Mouse (Mus musculus) limb, embryonic 12.5 days (tissue): ENCODE measurements around the gene Dync1i1. TPM values are rescaled to one million over a fixed set of nuclear protein-coding genes. Genes with fewer than 3 reads are reported as not detected.

Experiments used
- ATAC-seq: fragments of 200-750 bp; cut with Nextera tagmentation; 2 replicates; pipeline ENCODE4 v1.8.0; 2017; ENCODE audit warnings: low read depth, moderate TSS enrichment; ENCODE audit not compliant: insufficient number of reproducible peaks, insufficient read depth, low FRiP score, low TSS enrichment
- H3K27ac ChIP-seq: fragments of 300-500 bp; sonication (generic); 2 replicates; pipeline ENCODE4 v1.5.1; 2016; ENCODE audit warnings: mild to moderate bottlenecking, moderate library complexity
- H3K27me3 ChIP-seq: fragments of 300-500 bp; sonication (generic); 2 replicates; pipeline ENCODE4 v1.6.1; 2016; ENCODE audit warnings: mild to moderate bottlenecking, moderate library complexity
- H3K36me3 ChIP-seq: fragments of 300-500 bp; sonication (generic); 2 replicates; pipeline ENCODE4 v1.6.1; 2016; ENCODE audit warnings: mild to moderate bottlenecking, moderate library complexity
- H3K4me1 ChIP-seq: fragments of 300-500 bp; sonication (generic); replicated peaks from 2 replicates; pipeline ENCODE4 v1.6.1; 2016
- H3K4me2 ChIP-seq: fragments of 300-500 bp; sonication (generic); 2 replicates; pipeline ENCODE4 v1.6.1; 2016; ENCODE audit warnings: mild to moderate bottlenecking, moderate library complexity
- H3K4me3 ChIP-seq: fragments of 300-500 bp; sonication (generic); replicated peaks from 2 replicates; pipeline ENCODE4 v1.5.1; 2016; ENCODE audit warnings: mild to moderate bottlenecking
- H3K9ac ChIP-seq: fragments of 300-500 bp; sonication (generic); replicated peaks from 2 replicates; pipeline ENCODE4 v1.6.1; 2016; ENCODE audit warnings: mild to moderate bottlenecking, moderate library complexity
- H3K9me3 ChIP-seq: fragments of 300-500 bp; sonication (generic); 2 replicates; pipeline ENCODE4 v1.6.1; 2016; ENCODE audit warnings: mild to moderate bottlenecking, moderate library complexity
- WGBS: fragments of 180-500 bp; shearing (Covaris S2); methylation state at CpG from one replicate; pipeline ENCODE4 v1.1.7; 2016; 5-methylcytosine and 5-hydroxymethylcytosine counted together
- polyA plus RNA-seq: library from polyadenylated mRNA; unstranded; fragments of >200 nt; fragmentation: Nextera tagmentation; extraction: Ambion mirVana; gene quantifications from 2 replicates; pipeline ENCODE4 v1.2.1, GENCODE M21; 2016

Dync1i1 gene
- polyA plus RNA-seq, 1 experiment from 2014 or later, result 10.9 TPM

DNA sequence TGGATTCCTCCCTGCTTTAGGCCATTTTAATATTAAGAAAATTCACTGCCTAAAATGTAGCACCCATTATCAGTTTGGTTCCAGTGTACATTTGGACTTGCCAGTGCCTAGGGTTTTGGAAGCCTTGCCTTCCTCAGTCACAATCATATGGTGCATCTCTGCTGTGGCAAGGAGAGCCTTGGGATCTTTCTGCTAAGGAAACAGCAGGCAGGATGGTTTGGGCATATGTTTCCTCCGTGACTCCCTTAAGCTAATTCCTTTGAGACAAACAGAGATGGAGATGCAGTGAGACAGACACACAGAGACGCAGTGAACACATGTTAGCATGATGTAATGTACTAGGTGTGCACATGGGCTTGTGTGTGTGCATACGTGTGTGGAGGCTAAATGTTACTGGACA, 7.8 kb downstream of the Dync1i1 start:
- no peaks in the 10 kb centered on the region for H3K4me1 ChIP-seq
- no peak overlapping the region for H3K27ac ChIP-seq
- no peaks in the 10 kb centered on the region for H3K9me3 ChIP-seq
- H3K27me3 ChIP-seq, result no peaks in the 10 kb centered on the region
- no peak overlapping the region for H3K4me3 ChIP-seq
- 81% methylated on average over 3 of the region's 3 CpGs for WGBS
- no peak for ATAC-seq
- H3K36me3 ChIP-seq, result no peaks in the 10 kb centered on the region
- no peak overlapping the region for H3K4me2 ChIP-seq
- no peak overlapping the region for H3K9ac ChIP-seq

DNA sequence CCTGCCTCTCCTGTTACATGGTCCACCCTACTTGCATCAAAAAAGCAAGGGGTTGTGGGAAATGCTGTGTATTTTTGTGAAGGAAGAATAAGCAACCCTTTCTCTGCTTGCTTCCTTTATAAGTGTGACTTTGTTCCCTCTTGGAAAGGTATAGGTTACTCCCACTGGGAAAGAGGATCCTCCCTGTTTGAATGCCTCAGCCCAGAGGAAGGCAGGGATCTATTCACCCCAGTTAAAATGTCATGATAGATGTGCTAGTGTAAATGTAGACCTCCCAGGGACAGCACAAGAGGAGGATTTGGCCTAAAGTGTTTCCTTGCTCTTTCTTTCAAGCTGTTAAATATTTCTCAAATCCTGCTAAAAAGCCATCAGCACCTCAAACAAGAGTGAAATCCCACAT, 9.0 kb downstream of the Dync1i1 start:
- H3K4me1 ChIP-seq, result no peaks in the 10 kb centered on the region
- ATAC-seq, result no peak
- no peak overlapping the region for H3K4me2 ChIP-seq
- H3K36me3 ChIP-seq, result no peaks in the 10 kb centered on the region
- no peaks in the 10 kb centered on the region for H3K27me3 ChIP-seq
- no peak overlapping the region for H3K4me3 ChIP-seq
- no peak overlapping the region for H3K9ac ChIP-seq
- H3K9me3 ChIP-seq, result no peaks in the 10 kb centered on the region
- H3K27ac ChIP-seq, result no peak overlapping the region

DNA sequence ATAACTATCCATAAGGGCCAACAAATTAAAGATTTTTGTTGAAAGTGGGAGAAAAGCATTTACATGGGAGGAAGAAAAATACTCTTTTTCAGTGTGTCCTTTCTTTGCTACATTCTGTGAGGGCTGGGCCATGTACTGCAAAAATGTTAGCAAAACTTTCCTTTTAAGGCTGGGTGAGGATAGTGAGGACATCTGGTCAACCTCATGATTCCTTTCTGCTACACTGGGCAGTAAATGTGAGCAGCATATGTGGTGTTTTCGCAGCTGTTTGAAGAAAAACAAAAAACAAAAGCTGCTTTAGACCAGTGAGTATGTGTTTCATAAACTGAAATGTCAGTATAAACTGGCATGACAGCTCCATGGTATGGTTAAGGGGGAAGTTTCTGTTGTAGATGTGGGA, 9.4 kb downstream of the Dync1i1 start:
- no peaks in the 10 kb centered on the region for H3K4me1 ChIP-seq
- 89% methylated on average over 1 of the region's 1 CpGs for WGBS
- H3K27me3 ChIP-seq, result no peaks in the 10 kb centered on the region
- no peak overlapping the region for H3K4me2 ChIP-seq
- no peak overlapping the region for H3K9ac ChIP-seq
- no peaks in the 10 kb centered on the region for H3K36me3 ChIP-seq
- no peak for ATAC-seq
- H3K27ac ChIP-seq, result no peak overlapping the region
- H3K9me3 ChIP-seq, result no peaks in the 10 kb centered on the region
- H3K4me3 ChIP-seq, result no peak overlapping the region

DNA sequence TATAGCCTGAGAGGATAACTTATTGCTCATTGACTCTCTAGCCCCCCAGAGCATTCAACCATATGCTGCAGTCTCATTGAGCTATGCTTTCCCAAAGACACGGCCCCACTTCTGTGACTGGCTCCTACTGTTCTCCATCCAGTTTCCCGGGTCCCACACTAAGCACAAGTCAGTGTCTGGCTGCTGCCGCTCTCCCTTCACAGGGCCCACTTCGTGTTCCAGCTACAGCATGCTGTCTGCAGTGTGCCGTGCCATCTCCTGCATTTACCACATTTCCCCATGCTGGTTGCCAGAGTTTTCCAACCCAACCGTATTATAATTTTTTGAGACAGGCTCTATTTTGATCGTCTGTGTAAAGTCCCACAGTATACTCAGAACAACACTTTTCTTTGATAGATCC, 14.3 kb downstream of the Dync1i1 start:
- H3K4me3 ChIP-seq, result no peak overlapping the region

DNA sequence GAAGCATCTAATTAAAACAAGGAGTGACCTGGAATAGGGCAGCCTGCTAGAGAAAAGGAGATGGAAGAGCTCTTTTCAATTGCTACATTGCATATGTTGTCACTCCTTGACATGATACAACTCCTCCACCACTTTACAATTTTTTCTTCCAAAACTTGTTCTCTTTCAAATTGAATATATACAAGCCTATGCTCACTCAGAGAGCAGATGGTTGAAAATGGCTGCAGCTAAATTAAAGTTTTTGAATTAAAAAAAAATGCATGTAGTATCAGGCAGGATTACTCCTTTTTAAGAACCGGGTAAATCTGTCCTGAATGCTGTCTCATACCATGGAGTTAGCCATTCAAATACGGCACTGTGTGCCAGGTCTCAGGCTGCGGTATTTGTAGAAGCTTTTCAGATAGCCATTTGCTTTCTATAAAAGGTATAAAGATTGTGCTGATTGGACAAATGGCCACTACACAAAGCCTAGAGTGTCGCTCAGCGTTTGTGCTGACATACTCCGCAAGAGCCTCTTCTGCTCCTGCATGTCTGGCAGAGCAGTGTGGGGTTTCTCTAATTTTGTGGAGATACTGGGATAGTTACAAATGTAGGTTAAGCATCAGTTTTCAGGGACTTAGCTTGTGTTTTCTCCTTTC, 16.1 kb downstream of the Dync1i1 start:
- WGBS, result 86% methylated on average over 6 of the region's 6 CpGs

More for the DNA sequence above, 14.3 kb downstream of the Dync1i1 start:
- no peak overlapping the region for H3K9ac ChIP-seq
- H3K4me2 ChIP-seq, result no peak overlapping the region
- no peaks in the 10 kb centered on the region for H3K9me3 ChIP-seq
- no peaks in the 10 kb centered on the region for H3K27me3 ChIP-seq
- H3K36me3 ChIP-seq, result no peaks in the 10 kb centered on the region
- ATAC-seq, result no peak
- no peak overlapping the region for H3K27ac ChIP-seq
- H3K4me1 ChIP-seq, result no peaks in the 10 kb centered on the region
- WGBS, result 81% methylated on average over 7 of the region's 7 CpGs

DNA sequence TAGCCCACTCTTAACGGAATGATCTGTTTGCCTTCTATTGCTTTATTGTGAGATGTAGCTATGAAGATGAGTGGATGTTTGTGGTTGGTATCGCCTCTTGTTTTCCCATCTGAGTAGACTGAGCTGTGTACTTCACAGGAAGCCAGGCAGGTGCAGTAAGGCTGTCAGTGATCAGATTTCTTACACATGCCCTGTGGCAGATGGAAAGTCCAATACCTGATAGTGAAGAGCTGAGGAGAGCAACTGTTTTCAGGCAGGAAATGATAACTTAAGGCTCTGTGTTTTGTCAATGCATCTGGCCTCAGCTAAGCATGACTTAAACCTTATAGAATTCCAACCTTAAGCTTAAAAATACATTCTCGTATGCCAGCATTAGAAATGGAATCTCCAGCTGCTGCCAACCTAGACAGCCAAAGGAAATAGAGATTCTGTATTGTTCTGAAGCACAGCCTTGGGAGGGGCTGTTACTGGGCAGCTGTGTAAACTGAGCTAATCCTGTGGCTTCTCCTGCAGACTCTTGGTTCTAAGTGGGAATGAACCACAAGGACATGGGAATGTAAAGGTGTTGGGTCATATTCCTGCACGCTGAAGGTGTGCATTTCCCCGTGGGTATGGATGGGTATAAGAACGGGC, 24.8 kb downstream of the Dync1i1 start:
- H3K27ac ChIP-seq, result no peak overlapping the region
- H3K9ac ChIP-seq, result no peak overlapping the region
- no peak overlapping the region for H3K4me2 ChIP-seq
- H3K9me3 ChIP-seq, result no peaks in the 10 kb centered on the region
- no peaks in the 10 kb centered on the region for H3K4me1 ChIP-seq
- ATAC-seq, result peak; percentile 63; the same call in 1 of the 2 replicates
- no peaks in the 10 kb centered on the region for H3K36me3 ChIP-seq
- no peaks in the 10 kb centered on the region for H3K27me3 ChIP-seq
- WGBS, result 74% methylated on average over 6 of the region's 6 CpGs
- no peak overlapping the region for H3K4me3 ChIP-seq

More for the DNA sequence above, 16.1 kb downstream of the Dync1i1 start:
- no peaks in the 10 kb centered on the region for H3K27me3 ChIP-seq
- no peak overlapping the region for H3K27ac ChIP-seq
- H3K4me1 ChIP-seq, result no peaks in the 10 kb centered on the region
- H3K4me2 ChIP-seq, result no peak overlapping the region
- no peak overlapping the region for H3K4me3 ChIP-seq
- H3K9ac ChIP-seq, result no peak overlapping the region
- ATAC-seq, result no peak
- H3K9me3 ChIP-seq, result no peaks in the 10 kb centered on the region
- H3K36me3 ChIP-seq, result no peaks in the 10 kb centered on the region

DNA sequence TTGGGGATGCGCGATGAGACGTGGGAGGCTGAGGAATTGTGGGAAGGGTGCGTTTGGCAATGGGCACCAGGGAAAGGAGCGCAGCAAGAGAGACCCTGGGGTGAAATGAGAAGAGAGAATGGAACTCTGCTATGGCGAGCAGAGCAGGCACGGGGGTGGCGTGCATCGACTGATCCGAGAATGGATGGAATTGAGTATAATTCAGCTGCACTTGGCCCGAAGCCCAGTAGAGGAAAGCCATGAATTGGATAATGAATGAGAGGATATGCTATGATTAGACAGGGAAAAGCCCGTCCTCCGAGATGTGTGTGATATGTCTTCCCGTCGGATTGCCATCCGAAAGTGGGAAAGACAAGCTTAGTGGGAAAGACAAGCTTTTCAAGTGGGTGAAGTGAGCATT, 26.7 kb downstream of the Dync1i1 start:
- no peaks in the 10 kb centered on the region for H3K4me1 ChIP-seq
- no peaks in the 10 kb centered on the region for H3K9me3 ChIP-seq
- no peak overlapping the region for H3K9ac ChIP-seq
- H3K4me2 ChIP-seq, result no peak overlapping the region
- no peaks in the 10 kb centered on the region for H3K27me3 ChIP-seq
- WGBS, result 90% methylated on average over 16 of the region's 16 CpGs
- no peaks in the 10 kb centered on the region for H3K36me3 ChIP-seq
- no peak overlapping the region for H3K27ac ChIP-seq
- H3K4me3 ChIP-seq, result no peak overlapping the region
- ATAC-seq, result no peak

DNA sequence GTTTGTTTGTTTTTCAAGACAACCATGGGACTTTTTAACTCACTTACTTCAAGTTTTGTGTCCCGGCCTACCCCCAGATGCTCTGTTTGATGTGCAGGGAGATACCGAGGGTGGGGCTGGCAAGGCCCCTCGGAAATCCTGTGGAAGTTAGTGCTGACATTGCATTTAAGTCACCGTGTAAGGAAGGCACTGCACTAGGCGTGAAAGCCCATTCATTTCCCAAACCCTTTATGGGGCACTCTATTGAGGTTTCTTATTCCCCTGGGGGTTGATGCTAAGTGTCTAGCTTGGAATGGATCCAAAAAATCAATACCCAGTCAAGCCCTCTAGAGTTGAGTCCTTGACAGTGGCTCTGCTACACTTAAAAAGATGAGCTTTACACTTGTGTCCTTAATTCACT, 27.2 kb downstream of the Dync1i1 start:
- Histone ChIP-seq H3K9ac (no peak overlapping the region), H3K4me2 (no peak overlapping the region), H3K4me1 (no peaks in the 10 kb centered on the region), H3K27me3 (no peaks in the 10 kb centered on the region), H3K4me3 (no peak overlapping the region), H3K27ac (no peak overlapping the region), H3K9me3 (no peaks in the 10 kb centered on the region), H3K36me3 (no peaks in the 10 kb centered on the region)
- 79% methylated on average over 5 of the region's 5 CpGs for WGBS
- ATAC-seq, result no peak

DNA sequence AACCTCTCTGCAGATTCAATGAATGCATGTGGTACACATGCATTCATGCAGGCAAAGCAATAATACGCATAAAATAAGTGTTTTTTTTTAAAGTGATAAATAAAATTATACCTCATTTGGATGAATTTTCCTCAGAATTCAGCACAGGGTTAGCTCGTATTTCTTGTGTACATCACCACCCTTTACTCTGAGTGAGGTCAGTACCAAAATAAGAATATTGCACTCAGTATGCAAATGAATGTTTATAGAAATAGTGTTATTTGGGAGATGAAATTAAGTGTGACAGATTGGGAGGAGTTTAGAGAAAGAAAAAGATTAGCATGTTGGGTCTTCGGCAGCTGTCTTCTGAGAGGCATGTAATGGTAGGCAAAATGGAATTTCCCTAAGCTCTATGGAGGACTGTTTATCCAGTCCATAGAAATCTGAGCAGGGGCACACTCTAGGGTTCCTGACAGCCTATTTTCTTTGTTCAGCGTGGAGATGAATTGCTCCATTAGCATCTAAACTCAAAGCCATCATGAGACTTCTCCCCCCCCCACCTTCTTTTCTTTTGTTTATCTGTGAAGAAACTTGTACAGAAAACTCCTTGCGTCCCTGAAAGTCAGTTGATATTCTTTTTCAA, 31.2 kb downstream of the Dync1i1 start:
- H3K4me2 ChIP-seq, result no peak overlapping the region
- no peaks in the 10 kb centered on the region for H3K27me3 ChIP-seq
- no peaks in the 10 kb centered on the region for H3K36me3 ChIP-seq
- no peaks in the 10 kb centered on the region for H3K9me3 ChIP-seq
- no peak overlapping the region for H3K27ac ChIP-seq
- 82% methylated on average over 5 of the region's 5 CpGs for WGBS
- no peak overlapping the region for H3K9ac ChIP-seq
- no peak overlapping the region for H3K4me3 ChIP-seq
- no peaks in the 10 kb centered on the region for H3K4me1 ChIP-seq
- no peak for ATAC-seq

DNA sequence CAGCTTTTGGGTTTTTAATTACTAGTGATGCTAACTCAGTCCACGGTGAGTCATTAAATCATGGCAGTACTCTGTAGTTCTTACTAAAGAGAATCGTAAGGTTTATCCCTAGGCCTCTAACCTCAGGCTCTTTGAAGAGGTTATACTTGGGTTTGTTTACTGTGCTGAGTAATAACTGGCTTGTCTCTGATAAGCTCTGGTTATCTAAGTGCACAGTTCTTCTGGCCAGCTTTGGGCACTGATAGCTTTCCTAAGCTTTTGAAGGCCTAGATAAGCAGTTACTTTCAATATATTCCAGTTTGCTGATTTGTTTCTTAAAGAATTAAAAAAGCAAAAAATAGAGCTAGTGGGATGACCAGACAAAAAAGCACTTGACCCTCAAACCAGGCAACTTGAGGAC, 37.5 kb downstream of the Dync1i1 start:
- H3K9me3 ChIP-seq, result no peaks in the 10 kb centered on the region
- H3K36me3 ChIP-seq, result no peaks in the 10 kb centered on the region
- H3K27me3 ChIP-seq, result no peaks in the 10 kb centered on the region
- whole genome bisulfite sequencing, result 62% methylated on average over 2 of the region's 2 CpGs
- H3K27ac ChIP-seq, result no peak overlapping the region
- no peak overlapping the region for H3K9ac ChIP-seq
- no peak overlapping the region for H3K4me3 ChIP-seq
- no peak overlapping the region for H3K4me2 ChIP-seq
- H3K4me1 ChIP-seq, result no peaks in the 10 kb centered on the region
- ATAC-seq, result no peak

DNA sequence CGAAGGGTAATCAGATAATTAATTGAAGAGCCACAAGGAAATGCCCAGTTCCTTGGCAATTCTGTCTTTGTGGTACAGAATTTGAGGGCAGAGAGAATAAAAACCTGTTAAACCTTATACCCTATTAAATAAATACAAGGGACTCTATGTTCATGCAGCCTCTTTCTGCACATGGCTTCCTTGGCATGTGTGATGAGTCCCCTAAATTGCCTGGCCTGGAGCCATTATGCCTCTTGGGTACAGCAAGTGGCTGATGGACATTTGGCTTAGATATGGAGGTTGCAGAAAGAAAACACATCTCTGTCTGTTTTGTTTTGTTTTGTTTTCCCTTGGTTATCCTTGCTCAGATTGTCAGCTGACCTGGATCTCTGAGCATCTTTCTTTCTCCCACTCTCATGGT, 43.1 kb downstream of the Dync1i1 start:
- Histone ChIP-seq H3K27me3 (no peaks in the 10 kb centered on the region), H3K9ac (no peak overlapping the region), H3K27ac (no peak overlapping the region), H3K36me3 (no peaks in the 10 kb centered on the region), H3K4me3 (no peak overlapping the region), H3K4me2 (no peak overlapping the region), H3K9me3 (no peaks in the 10 kb centered on the region), H3K4me1 (no peaks in the 10 kb centered on the region)
- 73% methylated on average over 1 of the region's 1 CpGs for WGBS
- ATAC-seq, result no peak

DNA sequence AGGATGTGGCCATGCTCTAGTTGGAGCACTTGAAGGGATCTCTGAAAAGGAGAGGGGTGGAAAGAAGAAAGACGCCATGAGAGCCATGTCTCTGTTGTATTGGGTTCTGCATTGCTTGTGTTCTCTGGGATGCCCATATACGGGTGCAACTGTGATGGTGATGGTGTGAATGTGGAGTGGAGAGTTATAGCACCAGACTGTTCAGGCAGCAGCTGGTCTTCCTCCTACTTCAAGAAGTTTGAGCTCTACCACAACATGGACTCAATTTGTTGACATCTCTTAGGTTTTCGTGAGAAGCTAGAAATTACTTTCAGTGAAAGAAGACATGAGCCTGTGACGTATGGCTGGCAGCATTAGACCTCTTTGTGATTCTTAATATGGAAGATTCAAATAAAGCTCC, 44.8 kb downstream of the Dync1i1 start:
- ATAC-seq, result no peak
- WGBS, result 88% methylated on average over 4 of the region's 4 CpGs

More for the DNA sequence above, 44.8 kb downstream of the Dync1i1 start:
- H3K9ac ChIP-seq, result no peak overlapping the region
- no peaks in the 10 kb centered on the region for H3K27me3 ChIP-seq
- H3K36me3 ChIP-seq, result no peaks in the 10 kb centered on the region
- no peak overlapping the region for H3K27ac ChIP-seq
- H3K4me3 ChIP-seq, result no peak overlapping the region
- H3K4me2 ChIP-seq, result no peak overlapping the region
- no peaks in the 10 kb centered on the region for H3K4me1 ChIP-seq
- H3K9me3 ChIP-seq, result no peaks in the 10 kb centered on the region
